In genomic region chr4:142048391-142048790, GRCm38 (mm10) we compare ENCODE assay signal across 18 mouse cellular contexts. TPM values are rescaled to one million over a fixed set of nuclear protein-coding genes. Genes with fewer than 3 reads are reported as not detected.
DNase-seq lines count a peak whose midpoint lies in the region; ATAC-seq and TF ChIP-seq lines count a peak whose summit lies in the region.
"Had no signal": no experiment of that assay in that cellular context is flagged by ENCODE, and none has a peak within 500 bp of the region (broad histone marks: within the 10 kb centered on the region; RNA-seq: fewer than 3 reads in every experiment).

No protein-coding gene starts in this region.

- peaks cover 9% of the 10 kb centered on the region for H3K27me3 ChIP-seq in erythroblast, embryonic 14.5 days (ENCODE audit: control insufficient read depth)
- no peaks in the 10 kb centered on the region for H3K27me3 ChIP-seq in kidney, adult 2 months (replicated peaks; ENCODE audit: control insufficient read depth, insufficient read depth, low read length)
- H3K27me3 ChIP-seq in intestine, postnatal 0 days (replicated peaks; ENCODE audit: control insufficient read depth, insufficient read depth, low read length) = no peaks in the 10 kb centered on the region
- H3K27me3 ChIP-seq in stomach, embryonic 15.5 days (replicated peaks) = no peaks in the 10 kb centered on the region
- H3K27me3 ChIP-seq: forebrain, embryonic 13.5 days had no signal

- peak overlapping the region; percentile 58 for H3K4me2 ChIP-seq in intestine, postnatal 0 days (replicated peaks; ENCODE audit: low read depth)
- no peak overlapping the region for H3K4me2 ChIP-seq in stomach, embryonic 15.5 days
- H3K4me2 ChIP-seq: forebrain, embryonic 13.5 days had no signal

- H3K27ac ChIP-seq in kidney, adult 2 months (ENCODE audit: insufficient read depth, low read depth, low read length) = peak overlapping the region; percentile 79; the same call in 1 of the 2 replicates
- H3K27ac ChIP-seq in intestine, postnatal 0 days (ENCODE audit: low read depth, low read length) = peak overlapping the region; percentile 81
- H3K27ac ChIP-seq in stomach, embryonic 15.5 days = peak overlapping the region; percentile 52; the same call in 1 of the 2 replicates
- H3K27ac ChIP-seq: forebrain, embryonic 13.5 days had no signal

- H3K9me3 ChIP-seq in erythroblast, embryonic 14.5 days (ENCODE audit: control insufficient read depth, low read length) = peaks cover 2% of the 10 kb centered on the region; the same call in 1 of the 2 replicates
- no peaks in the 10 kb centered on the region for H3K9me3 ChIP-seq in intestine, postnatal 0 days (ENCODE audit: control insufficient read depth)
- H3K9me3 ChIP-seq in stomach, embryonic 15.5 days = no peaks in the 10 kb centered on the region
- H3K9me3 ChIP-seq: forebrain, embryonic 13.5 days had no signal

- H3K4me3 ChIP-seq in erythroblast, embryonic 14.5 days (replicated peaks) = peak overlapping the region; percentile 11
- H3K4me3 ChIP-seq in kidney, adult 2 months (ENCODE audit: insufficient read depth, low read depth, low read length) = no peak overlapping the region
- H3K4me3 ChIP-seq in intestine, postnatal 0 days (ENCODE audit: low read depth, low read length) = peak overlapping the region; percentile 40
- no peak overlapping the region for H3K4me3 ChIP-seq in stomach, embryonic 15.5 days (replicated peaks)
- H3K4me3 ChIP-seq: forebrain, embryonic 13.5 days had no signal

- peaks cover 49% of the 10 kb centered on the region for H3K4me1 ChIP-seq in erythroblast, embryonic 14.5 days (ENCODE audit: control insufficient read depth)
- H3K4me1 ChIP-seq in kidney, adult 2 months (ENCODE audit: control insufficient read depth, insufficient read depth, low read length) = peaks cover 77% of the 10 kb centered on the region
- H3K4me1 ChIP-seq in intestine, postnatal 0 days (replicated peaks; ENCODE audit: control insufficient read depth, insufficient read depth, low read length) = peaks cover 23% of the 10 kb centered on the region
- peaks cover 26% of the 10 kb centered on the region for H3K4me1 ChIP-seq in stomach, embryonic 15.5 days
- H3K4me1 ChIP-seq: forebrain, embryonic 13.5 days had no signal

- no peak for ATAC-seq in erythroblast, adult 5-6 weeks (replicated peaks; ENCODE audit: low FRiP score, poor library complexity, severe bottlenecking)
- peak; percentile 18 for ATAC-seq in intestine, postnatal 0 days
- no peak for ATAC-seq in stomach, embryonic 15.5 days (ENCODE audit: insufficient read depth, low FRiP score, low read depth)
- ATAC-seq: forebrain, embryonic 13.5 days had no signal

- no peak for TF ChIP-seq POLR2A in kidney, adult 2 months (IDR thresholded peaks at IDR 0.05; ENCODE audit: low read depth, low read length)

- no peak for DNase-seq in kidney, adult 2 months
- DNase-seq in kidney, postnatal 14 days = no peak
- DNase-seq in right cerebral cortex, postnatal 36 days (ENCODE audit: low spot score in 2 of 2) = no peak
- DNase-seq in ovary, postnatal 14 days (ENCODE audit: low spot score) = no peak
- DNase-seq: adrenal gland, adult 2 months; cerebellum, postnatal 14 days; layer of hippocampus, postnatal 36 days; lung, adult 18-20 months; right cerebral cortex, adult 18-20 months; spleen, adult 18-20 months; thymus, postnatal 25 days had no signal

- no peak for TF ChIP-seq CTCF in kidney, adult 2 months (conservative IDR thresholded peaks at IDR 0.05; ENCODE audit: insufficient read depth, insufficient read length, low read depth, low read length)
- TF ChIP-seq CTCF in intestine, postnatal 0 days (IDR thresholded peaks at IDR 0.05; ENCODE audit: low read depth) = no peak

- no peaks in the 10 kb centered on the region for H3K36me3 ChIP-seq in erythroblast, embryonic 14.5 days (ENCODE audit: control insufficient read depth)
- H3K36me3 ChIP-seq in kidney, adult 2 months (ENCODE audit: control insufficient read depth, insufficient read depth, low read length) = no peaks in the 10 kb centered on the region
- H3K36me3 ChIP-seq in intestine, postnatal 0 days (ENCODE audit: control insufficient read depth, insufficient read depth) = no peaks in the 10 kb centered on the region; the same call in 1 of the 2 replicates
- no peaks in the 10 kb centered on the region for H3K36me3 ChIP-seq in stomach, embryonic 15.5 days

- peak overlapping the region; percentile 53; the same call in 1 of the 2 replicates for H3K9ac ChIP-seq in intestine, postnatal 0 days (ENCODE audit: low read depth, low read length)
- H3K9ac ChIP-seq in stomach, embryonic 15.5 days = no peak overlapping the region
- H3K9ac ChIP-seq: forebrain, embryonic 13.5 days had no signal

- 63% methylated on average over 8 of the region's 8 CpGs for WGBS in kidney, adult 2 months
- 36% methylated on average over 8 of the region's 8 CpGs for WGBS in intestine, postnatal 0 days
- WGBS in stomach, embryonic 15.5 days = 43% methylated on average over 8 of the region's 8 CpGs

RNA-seq across cellular contexts. Expression of gene Fhad1, which starts 33.5 kb away (rescaled TPM):
- polyA plus RNA-seq in erythroblast, embryonic 14.5 days (2012) = not detected in 2 replicates
- total RNA-seq in erythroblast, adult 5-6 weeks (2015; ENCODE audit: low replicate concordance) = not detected in 2 replicates
- 0.17 TPM in 1 of 2 replicates, not detected in the other for total RNA-seq in erythroblast, adult 5-6 weeks (2017; ENCODE audit: low replicate concordance)
- 0.18 and 0.28 TPM in 2 replicates for polyA plus RNA-seq in kidney, adult 2 months (2012; rRNA removed)
- polyA plus RNA-seq in intestine, postnatal 0 days (2015; fragmentation: Nextera tagmentation; extraction: Ambion mirVana) = 1.2 and 1.4 TPM in 2 replicates
- polyA plus RNA-seq in stomach, embryonic 15.5 days (2015; fragmentation: Nextera tagmentation; extraction: Ambion mirVana) = 2.0 and 2.7 TPM in 2 replicates
- total RNA-seq: hematopoietic stem cell, adult 5-6 weeks; MEL had no signal

RNA-seq across cellular contexts. Expression of gene Tmem51, which starts 35.7 kb away (rescaled TPM):
- 0.09 and 0.15 TPM in 2 replicates for polyA plus RNA-seq in erythroblast, embryonic 14.5 days (2012)
- 4.6 and 8.1 TPM in 2 replicates for total RNA-seq in erythroblast, adult 5-6 weeks (2015; ENCODE audit: low replicate concordance)
- total RNA-seq in erythroblast, adult 5-6 weeks (2017; ENCODE audit: low replicate concordance) = 1.4 and 2.9 TPM in 2 replicates
- polyA plus RNA-seq in kidney, adult 2 months (2012; rRNA removed) = 59.6 and 60.4 TPM in 2 replicates
- 212 and 256 TPM in 2 replicates for polyA plus RNA-seq in intestine, postnatal 0 days (2015; fragmentation: Nextera tagmentation; extraction: Ambion mirVana)
- 62.4 and 64.8 TPM in 2 replicates for polyA plus RNA-seq in stomach, embryonic 15.5 days (2015; fragmentation: Nextera tagmentation; extraction: Ambion mirVana)
- total RNA-seq: MEL had no signal

Comparison
In these comparisons a context has a peak if more than half of its experiments do, and no peak if none do; other contexts are left out.
1. H3K4me3 ChIP-seq: peak in erythroblast, embryonic 14.5 days (single experiment) and intestine, postnatal 0 days (single experiment); none in kidney, adult 2 months (single experiment) and stomach, embryonic 15.5 days (single experiment).
2. RNA of gene Tmem51, which starts 35.7 kb away (polyA plus RNA-seq): 212 to 256 TPM in intestine, postnatal 0 days, 62.4 to 64.8 TPM in stomach, embryonic 15.5 days and 59.6 to 60.4 TPM in kidney, adult 2 months; 0.09 to 0.15 TPM in erythroblast, embryonic 14.5 days; every median in the first group is over 10 times any median in the second.
3. Peak in every context shown above with its lines, with median percentiles within 50 percentile points of each other: H3K27ac ChIP-seq.